ENCODE assay signal across 22 mouse cellular contexts in the genomic region with DNA sequence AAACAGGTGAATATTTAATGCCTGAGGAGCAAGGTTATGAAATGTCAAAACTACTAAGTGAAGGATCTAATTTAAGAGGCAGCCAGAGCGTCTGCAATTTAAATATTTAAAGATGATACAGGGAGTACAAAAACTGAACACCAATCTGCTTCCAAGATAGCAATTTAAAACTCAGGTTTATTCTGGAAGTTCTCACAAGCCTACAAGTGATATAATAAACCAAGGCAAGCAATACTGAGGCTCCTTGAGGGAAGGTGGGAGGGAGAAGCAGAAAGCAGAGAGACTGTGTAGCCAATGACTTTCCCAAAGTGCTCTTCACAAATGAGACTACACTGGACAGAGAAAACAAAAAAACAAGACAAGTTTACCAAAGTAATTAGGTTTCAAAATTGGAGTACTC.
DNase-seq lines count a peak whose midpoint lies in the region; ATAC-seq and TF ChIP-seq lines count a peak whose summit lies in the region.
"Had no signal": no experiment of that assay in that cellular context is flagged by ENCODE, and none has a peak within 500 bp of the region (broad histone marks: within the 10 kb centered on the region; RNA-seq: fewer than 3 reads in every experiment).

No protein-coding gene starts in this region.

- peaks cover 7% of the 10 kb centered on the region; the same call in 1 of the 2 replicates for H3K36me3 ChIP-seq in midbrain, embryonic 10.5 days
- H3K36me3 ChIP-seq: G1E had no signal

- DNase-seq in frontal cortex, postnatal 25 days (ENCODE audit: low spot score in 2 of 2): no peak
- DNase-seq in left cerebral cortex, adult 2 months (ENCODE audit: extremely low spot score in 1 of 2, low spot score in 2 of 2): no peak
- no peak for DNase-seq in left cerebral cortex, adult 9 months (ENCODE audit: low spot score in 2 of 2)
- DNase-seq in brain, adult 2 months (ENCODE audit: low read depth, low spot score): peak; percentile 35
- no peak for DNase-seq in midbrain, embryonic 10.5 days (ENCODE audit: low spot score)
- DNase-seq: adrenal gland, adult 2 months; adrenal gland, adult 8-10 months; adrenal gland, postnatal 10 days; adrenal gland, postnatal 14 days; adrenal gland, postnatal 25 days; adrenal gland, postnatal 36 days; B cell, adult 2 months; cerebellum, adult 11 months; cerebellum, adult 11-12 months; cerebellum, adult 18-20 months; cerebellum, adult 2 months had no signal

- TF ChIP-seq CTCF in left cerebral cortex, adult 2 months (IDR thresholded peaks at IDR 0.05): no peak

- H3K27ac ChIP-seq in left cerebral cortex, adult 2 months: 0 out of 2 replicates have a peak overlapping the region, but pooled peaks have one; percentile 24
- no peak overlapping the region for H3K27ac ChIP-seq in midbrain, embryonic 10.5 days (replicated peaks)

- WGBS in midbrain, embryonic 10.5 days: 92% methylated on average over 1 of the region's 1 CpGs

- no peaks in the 10 kb centered on the region for H3K9me3 ChIP-seq in midbrain, embryonic 10.5 days (replicated peaks)

- H3K27me3 ChIP-seq in midbrain, embryonic 10.5 days (ENCODE audit: low read depth, poor library complexity, severe bottlenecking): no peaks in the 10 kb centered on the region
- H3K27me3 ChIP-seq: CH12.LX, Patski had no signal

- intact Hi-C loops in left cerebral cortex, adult 2 months (cut with DNase I): loop anchor here (10.0 kb wide), 2 partner anchors 66 to 106 kb away; no protein-coding TSS in a partner anchor

- ATAC-seq in frontal cortex, adult (ENCODE audit: low TSS enrichment): peak; percentile 77
- ATAC-seq: activated CD4-positive, CD25-positive, alpha-beta regulatory T cell, adult 4 months; CD4-positive, CD25-positive, alpha-beta regulatory T cell, adult 4 months; Patski had no signal

- H3K4me1 ChIP-seq in midbrain, embryonic 10.5 days: no peaks in the 10 kb centered on the region

- no peak overlapping the region for H3K4me3 ChIP-seq in left cerebral cortex, adult 2 months
- H3K4me3 ChIP-seq in midbrain, embryonic 10.5 days: no peak overlapping the region
